Mouse (Mus musculus) gastrocnemius, postnatal 14 days (tissue): ENCODE results near the gene Gm10491. TPM values are rescaled to one million over a fixed set of nuclear protein-coding genes. Genes with fewer than 3 reads are reported as not detected.
A peak's percentile ranks its signal among the peaks of the same experiment; 100 is the strongest.

Experiments
- DNase-seq: peaks from one replicate; pipeline ENCODE4 v3.0.0; 2021; ENCODE audit warnings: mixed read lengths
- intact Hi-C: fragments of 180-260 bp; cut with DNase I; formaldehyde crosslinking; loops from one replicate; pipeline ENCODE4 v1.15.1; 2025; ENCODE audit warnings: low total_unique reads
- total RNA-seq, 2 experiments: library from RNA; stranded (reverse); gene quantifications; 2 replicates each; pipeline ENCODE4 v1.2.3; 2021

Gm10491 gene
- total RNA-seq, 2 experiments from 2014 or later, result not detected

DNA sequence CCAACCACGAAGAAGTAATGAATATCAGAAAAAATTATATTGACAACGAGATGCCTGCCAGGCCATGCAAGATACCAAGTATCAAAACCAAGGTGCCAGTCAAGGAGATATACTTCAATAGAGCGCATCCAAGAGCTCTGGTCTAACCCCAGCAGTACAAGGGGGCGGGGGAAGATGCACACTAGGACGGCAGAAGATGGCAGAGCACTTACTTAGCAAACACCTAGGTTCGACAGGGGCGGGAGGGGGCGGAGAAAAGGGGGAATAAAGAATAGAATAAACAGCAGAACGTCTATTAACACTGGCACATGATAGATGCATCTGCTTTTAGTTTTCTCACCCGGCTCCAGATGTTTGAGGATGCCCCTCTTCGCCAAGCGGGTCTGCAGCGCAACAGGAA, 9.4 kb downstream of the Gm10491 start:
- DNase-seq, result no peak
- intact Hi-C loops, result no loop called here

DNA sequence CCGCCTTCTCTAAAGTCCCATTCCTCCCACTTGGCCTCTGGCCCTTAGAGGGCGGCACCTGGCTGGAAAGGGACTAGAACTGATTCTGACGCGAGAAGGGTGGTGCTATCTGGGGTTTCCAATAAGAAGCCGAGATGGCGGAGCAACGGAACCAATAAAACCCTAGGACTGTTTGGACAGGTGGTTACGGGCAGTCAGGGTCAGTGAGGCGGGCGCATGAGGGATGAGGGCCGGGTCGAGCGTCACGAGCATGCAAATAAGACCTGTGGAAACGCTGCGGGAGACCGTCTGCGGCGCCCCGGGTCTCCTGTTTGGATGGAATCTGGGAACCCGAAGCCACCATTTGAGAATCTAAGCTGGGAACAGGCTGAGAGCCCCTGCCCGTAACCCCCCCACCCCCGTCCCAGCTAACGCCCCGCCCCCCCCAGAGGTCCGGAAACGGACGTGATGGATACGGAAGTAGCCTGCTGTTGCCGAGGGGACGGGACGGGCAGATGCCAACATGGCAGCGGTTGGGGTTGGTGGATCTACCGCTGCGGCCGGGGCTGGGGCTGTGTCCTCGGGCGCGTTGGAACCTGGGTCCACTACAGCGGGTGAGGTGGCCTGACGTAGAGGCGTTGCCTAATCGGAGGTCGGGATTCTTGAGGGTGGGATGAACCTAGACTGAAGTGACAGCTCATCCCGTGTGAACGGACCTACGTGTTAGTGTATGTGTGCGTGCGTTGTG, 23.6 kb downstream of the Gm10491 start, which contains the start of gene Slc35a2:
TSS of gene Slc35a2 (plus strand) at position 188 of the 727 bp plus-strand sequence.
- DNase-seq, result peak; percentile 86
- intact Hi-C loops, result no loop called here

DNA sequence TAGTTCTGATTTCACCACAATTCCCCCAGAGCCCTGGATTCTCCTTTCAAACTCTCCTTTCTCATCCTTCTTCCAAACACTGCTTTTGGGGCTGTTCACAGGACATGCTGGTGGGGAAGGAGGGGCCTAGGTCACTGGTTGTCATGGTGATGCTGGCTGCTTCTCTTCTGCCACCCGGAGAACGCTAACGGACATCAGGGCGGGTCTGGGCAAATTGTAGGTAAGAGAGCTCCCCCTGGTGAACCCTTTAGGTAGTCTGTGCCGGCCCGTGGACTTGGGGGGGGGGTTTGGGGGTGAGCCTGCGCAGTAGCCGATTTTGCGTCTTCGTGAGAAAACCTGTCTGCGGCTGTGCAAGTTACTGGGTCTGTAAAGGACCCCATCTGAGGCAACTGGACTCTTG, 27.8 kb downstream of the Gm10491 start:
- intact Hi-C loops, result no loop called here
- peak; percentile 48 for DNase-seq

DNA sequence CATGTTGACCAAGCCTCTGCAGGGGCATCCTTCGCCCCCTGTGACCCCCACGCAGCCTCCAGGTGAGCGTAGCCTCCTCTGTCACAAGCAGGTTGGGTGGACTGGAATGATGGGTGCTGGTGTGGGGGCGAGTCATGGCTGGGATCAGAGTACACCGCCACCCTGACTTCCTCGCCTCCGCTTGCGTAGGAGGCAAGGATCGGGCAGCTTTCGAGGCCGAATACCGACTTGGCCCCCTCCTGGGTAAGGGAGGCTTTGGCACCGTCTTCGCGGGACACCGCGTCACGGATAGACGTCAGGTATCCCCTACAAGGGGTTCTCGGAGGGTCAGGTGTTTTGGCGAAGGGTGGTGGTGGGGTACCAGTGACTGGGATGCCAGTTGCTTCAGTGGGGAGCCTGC, 29.1 kb downstream of the Gm10491 start:
- DNase-seq, result no peak
- intact Hi-C loops, result no loop called here

DNA sequence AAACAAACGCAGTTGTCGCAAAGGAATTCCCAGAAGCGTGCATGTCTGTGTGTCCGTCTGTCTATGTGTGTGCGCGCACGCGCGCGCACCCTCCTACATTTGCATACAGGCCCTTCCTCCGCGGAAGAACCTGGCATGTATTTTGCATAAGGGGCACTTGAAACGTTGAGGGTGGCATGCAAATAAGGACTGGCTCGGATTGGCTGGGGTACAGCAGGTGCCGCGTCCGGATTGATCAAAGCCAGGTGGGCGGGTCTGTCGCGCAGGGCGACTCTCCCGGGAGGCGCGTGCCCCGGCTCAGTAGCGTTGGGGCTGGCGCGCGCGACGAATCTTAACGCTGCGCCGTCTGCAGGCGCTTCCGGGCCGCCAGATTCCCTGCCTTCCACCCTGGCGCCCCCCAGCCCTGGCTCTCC, 29.6 kb downstream of the Gm10491 start, which contains the start of gene Pim2:
TSS of gene Pim2 (plus strand) at position 256 of the 413 bp plus-strand sequence.
- intact Hi-C loops, result no loop called here

DNA sequence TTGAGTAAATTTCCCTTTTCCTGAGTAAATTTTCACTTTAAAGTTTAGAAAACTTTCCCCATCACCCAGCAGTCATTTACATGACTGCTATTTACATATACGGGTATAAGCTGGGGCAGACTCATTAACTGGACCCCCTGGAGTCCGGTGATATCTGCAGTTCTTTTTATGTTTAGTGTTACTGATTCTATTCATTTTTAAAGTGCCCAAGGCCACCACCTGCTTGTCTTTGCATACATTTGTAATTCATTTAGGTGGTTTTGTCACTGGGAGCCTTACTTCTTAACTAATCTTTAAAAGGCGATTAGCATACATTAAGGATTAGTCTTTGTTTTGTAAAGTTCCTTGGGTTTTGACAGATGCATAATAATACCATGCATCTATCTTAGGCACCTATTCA, 37.8 kb downstream of the Gm10491 start:
- DNase-seq, result no peak
- intact Hi-C loops, result loop anchor here (2.0 kb wide), 1 partner anchor 17 kb away; no protein-coding TSS in a partner anchor

More for the DNA sequence above, 29.6 kb downstream of the Gm10491 start, which contains the start of gene Pim2:
- peak; percentile 57 for DNase-seq

DNA sequence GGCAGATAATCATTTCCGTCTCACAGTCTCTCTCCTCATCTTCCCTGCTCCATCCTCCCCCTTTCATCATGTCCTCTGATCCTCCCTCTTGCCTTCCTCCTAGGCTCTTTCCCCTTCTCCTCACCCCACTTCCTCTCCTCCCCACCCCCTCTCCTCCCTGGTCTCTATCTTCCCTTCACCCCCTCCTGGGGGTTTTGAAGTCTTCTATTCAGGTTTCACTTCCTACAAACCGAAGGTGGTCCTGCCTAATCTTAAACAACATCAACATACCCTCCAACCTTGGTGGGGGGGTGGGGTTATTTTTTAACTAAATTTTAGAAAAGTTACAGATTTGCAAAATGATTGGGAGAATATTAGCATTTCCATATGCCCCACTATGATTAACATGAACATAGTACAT, 39.1 kb downstream of the Gm10491 start:
- intact Hi-C loops, result loop anchor here (2.0 kb wide), 1 partner anchor 16 kb away; no protein-coding TSS in a partner anchor
- no peak for DNase-seq

DNA sequence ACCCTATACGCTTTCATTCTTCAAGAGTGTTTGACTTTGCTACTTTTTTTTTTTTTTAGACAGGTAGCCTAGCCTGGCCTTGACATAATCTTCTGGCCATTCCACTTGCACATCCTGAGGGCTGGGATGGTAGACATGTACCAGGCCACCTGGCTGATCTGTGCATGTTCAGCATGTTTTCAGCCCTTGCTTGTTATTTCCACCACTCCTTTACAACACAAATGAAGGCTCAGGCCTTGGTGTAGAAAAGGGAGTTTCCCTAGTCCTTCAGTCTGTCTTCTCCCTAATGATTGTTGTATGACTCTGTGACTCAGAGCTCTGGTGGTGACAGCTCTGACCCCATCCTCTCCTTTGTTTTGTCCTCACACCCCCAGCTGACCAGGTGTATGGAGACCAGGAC, 40.5 kb downstream of the Gm10491 start:
- intact Hi-C loops, result no loop called here
- no peak for DNase-seq

DNA sequence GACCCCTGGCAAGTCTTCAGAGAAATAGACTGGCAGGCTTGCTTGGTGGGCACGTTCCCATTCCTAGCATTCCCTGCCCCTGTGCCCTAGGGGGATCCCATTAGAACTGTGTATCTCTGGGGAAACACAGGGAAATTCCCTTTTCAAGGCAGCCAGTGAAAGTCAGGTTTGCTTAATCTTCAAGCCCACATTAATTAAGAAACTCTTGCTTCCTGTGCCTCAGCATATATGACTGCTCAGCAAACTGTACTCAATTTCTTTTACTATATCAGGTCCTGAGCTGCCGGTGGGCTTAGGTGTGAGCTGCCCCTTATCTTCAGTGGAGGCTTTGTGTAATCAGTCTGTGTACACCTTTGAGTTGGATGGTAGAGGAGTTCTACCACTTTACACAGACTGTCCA, 41.8 kb downstream of the Gm10491 start:
- no peak for DNase-seq
- intact Hi-C loops, result no loop called here

DNA sequence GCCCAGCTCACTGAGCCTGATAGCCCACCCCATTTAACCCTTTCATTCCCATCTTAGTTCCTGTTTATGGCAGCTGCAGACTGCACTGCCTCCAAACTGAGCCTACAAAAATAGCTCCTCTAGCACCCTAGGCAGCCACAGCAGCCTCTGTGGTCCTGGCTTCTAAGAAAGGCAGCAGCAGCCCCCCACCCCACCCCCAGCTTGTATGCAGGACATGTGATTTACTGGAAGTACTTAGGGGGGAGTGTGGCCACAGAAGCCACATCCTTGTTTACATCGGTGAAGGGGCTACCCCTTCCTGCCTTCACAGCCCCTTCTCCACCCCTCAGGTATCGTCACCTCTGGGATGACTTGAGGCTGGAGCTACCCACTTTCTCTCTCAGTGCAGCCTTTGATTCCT, 42.3 kb downstream of the Gm10491 start:
- DNase-seq, result no peak
- intact Hi-C loops, result no loop called here

DNA sequence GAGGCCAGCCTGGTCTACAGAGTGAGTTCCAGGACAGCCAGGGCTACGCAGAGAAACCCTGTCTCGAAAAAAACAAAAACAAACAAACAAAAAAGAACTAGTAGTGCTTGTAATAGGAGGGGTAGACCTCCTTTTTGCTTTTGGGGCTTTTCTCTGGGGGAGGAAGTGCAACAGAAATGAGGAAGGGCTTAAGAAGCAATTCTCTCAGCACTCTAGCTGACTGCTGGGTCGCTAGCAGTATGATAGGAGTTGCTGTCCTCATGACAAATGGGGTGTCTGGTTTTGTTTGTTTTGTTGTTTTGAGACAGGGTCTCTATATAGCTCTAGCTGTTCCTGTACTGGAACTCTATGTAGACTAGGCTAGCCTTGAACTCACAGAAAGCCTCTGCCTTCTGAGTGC, 43.1 kb downstream of the Gm10491 start:
- intact Hi-C loops, result no loop called here
- DNase-seq, result no peak

DNA sequence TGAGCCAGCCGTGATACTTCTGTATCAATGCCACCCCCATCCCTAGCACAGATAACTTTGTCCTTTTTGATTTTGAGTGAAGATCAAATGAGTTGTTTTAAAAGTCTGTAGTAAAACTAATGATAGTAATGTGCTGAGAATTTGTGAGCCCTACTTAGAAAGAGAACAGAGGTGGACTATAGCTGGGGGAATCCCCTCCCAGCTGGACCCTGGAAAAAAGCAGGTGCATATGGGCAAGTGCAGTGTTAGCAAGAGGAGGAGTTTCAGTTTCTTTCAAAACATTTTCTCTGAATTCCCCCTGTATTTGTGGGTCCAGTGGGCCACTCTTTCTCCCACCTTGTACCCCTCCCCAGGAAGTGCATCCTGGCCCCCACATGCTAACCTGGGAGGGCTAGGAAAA, 44.5 kb downstream of the Gm10491 start:
- DNase-seq, result no peak
- intact Hi-C loops, result no loop called here

DNA sequence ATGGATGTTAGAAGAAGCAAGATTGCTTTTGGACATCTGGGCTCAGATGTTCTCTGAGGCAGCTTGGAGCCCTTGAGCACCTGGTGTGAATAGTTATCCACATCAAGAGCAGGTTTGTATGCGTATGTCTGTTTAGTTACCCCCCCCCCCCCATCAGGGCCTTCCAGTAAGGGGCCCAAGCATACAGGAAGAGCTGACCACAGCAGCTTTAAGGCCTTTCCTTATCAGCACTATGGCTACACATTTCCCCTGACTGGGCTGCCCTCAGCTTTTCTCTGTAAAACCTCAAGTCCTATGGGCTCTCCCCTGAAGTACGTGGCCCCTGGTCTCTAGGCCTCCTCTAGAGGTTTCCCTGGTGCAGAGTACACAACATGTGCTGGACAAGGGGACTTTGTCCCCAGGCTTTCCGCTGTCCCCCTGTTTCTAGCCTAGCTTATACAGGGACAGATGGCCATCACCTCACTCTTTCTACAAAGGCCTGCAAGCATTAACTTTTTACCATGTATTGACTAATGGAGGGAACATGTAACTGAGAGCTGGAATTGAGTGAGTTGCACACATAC, 48.4 kb downstream of the Gm10491 start:
- no peak for DNase-seq
- intact Hi-C loops, result no loop called here

Other genes starting within 250 kb of the Gm10491 start
- gene Plp2, start 236.4 kb downstream of the Gm10491 start, total RNA-seq, result 10 to 100 TPM; 40.3 to 50.8 TPM
- gene Magix, start 226.6 kb downstream of the Gm10491 start, total RNA-seq, result 1 to 10 TPM; 4.4 to 6.4 TPM
- 10 to 100 TPM; 15.9 to 16.4 TPM for gene Gpkow, start 210.7 kb downstream of the Gm10491 start, total RNA-seq
- gene Wdr45, start 193.5 kb downstream of the Gm10491 start, total RNA-seq, result 10 to 100 TPM; 20.4 to 22.8 TPM
- not detected for gene Gm45208, start 185.6 kb downstream of the Gm10491 start, total RNA-seq
- gene Praf2, start 179.4 kb downstream of the Gm10491 start, total RNA-seq, result 1 to 10 TPM; 6.1 to 9.0 TPM
- 1 to 10 TPM in 1 of 2 experiments, under 1 TPM in 1; 0.86 to 1.8 TPM for gene Ccdc120, start 156.9 kb downstream of the Gm10491 start, total RNA-seq
- 1 to 10 TPM; 8.8 to 9.7 TPM for gene Tfe3, start 145.3 kb downstream of the Gm10491 start, total RNA-seq
- 10 to 100 TPM; 16.8 to 17.4 TPM for gene Gripap1, start 118.1 kb downstream of the Gm10491 start, total RNA-seq
- under 1 TPM; 0.66 to 0.68 TPM for gene Kcnd1, start 85.5 kb downstream of the Gm10491 start, total RNA-seq
- 10 to 100 TPM; 16.8 to 19.1 TPM for gene Otud5, start 66.5 kb downstream of the Gm10491 start, total RNA-seq
- 1 to 10 TPM; 1.1 to 1.2 TPM for gene Pim2, start 29.6 kb downstream of the Gm10491 start, total RNA-seq
- 10 to 100 TPM in 1 of 2 experiments, 1 to 10 TPM in 1; 8.7 to 10.2 TPM for gene Slc35a2, start 23.8 kb downstream of the Gm10491 start, total RNA-seq
- gene Pqbp1, start 8.6 kb downstream of the Gm10491 start, total RNA-seq, result 10 to 100 TPM; 27.3 to 32.0 TPM
- 10 to 100 TPM; 43.9 to 44.8 TPM for gene Timm17b, start 8.5 kb downstream of the Gm10491 start, total RNA-seq
- not detected for gene Gm10490, start 1.7 kb upstream of the Gm10491 start, total RNA-seq
- gene Pcsk1n, start 12.0 kb upstream of the Gm10491 start, total RNA-seq, result under 1 TPM in 1 of 2 experiments, not detected in 1; 0.14 TPM
- gene Eras, start 20.8 kb upstream of the Gm10491 start, total RNA-seq, result not detected
- gene Hdac6, start 40.1 kb upstream of the Gm10491 start, total RNA-seq, result 1 to 10 TPM; 5.0 to 5.5 TPM
- gene Gata1, start 70.2 kb upstream of the Gm10491 start, total RNA-seq, result under 1 TPM in 1 of 2 experiments, not detected in 1; 0.21 TPM
- not detected for gene Glod5, start 110.7 kb upstream of the Gm10491 start, total RNA-seq
- 1 to 10 TPM; 5.2 to 5.5 TPM for gene Suv39h1, start 166.9 kb upstream of the Gm10491 start, total RNA-seq
- under 1 TPM; 0.84 to 0.93 TPM for gene Was, start 182.7 kb upstream of the Gm10491 start, total RNA-seq
- gene Wdr13, start 225.1 kb upstream of the Gm10491 start, total RNA-seq, result 10 to 100 TPM; 19.6 to 20.6 TPM
- gene Rbm3, start 238.0 kb upstream of the Gm10491 start, total RNA-seq, result 100 to 1,000 TPM; 179 to 195 TPM